Mouse (Mus musculus) myocyte (in vitro differentiated cells): Measurements from ENCODE around the gene Zbtb25. TPM values are rescaled to one million over a fixed set of nuclear protein-coding genes. Genes with fewer than 3 reads are reported as not detected.

Source experiments
- H3K27me3 ChIP-seq: one replicate; pipeline ENCODE4 v1.6.1; 2011; ENCODE audit not compliant: control insufficient read depth, insufficient read depth, insufficient read length
- H3K36me3 ChIP-seq: one replicate; pipeline ENCODE4 v1.6.1; 2011; ENCODE audit not compliant: control insufficient read depth, insufficient read depth
- H3K4me2 ChIP-seq: one replicate; pipeline ENCODE4 v1.6.1; 2011; ENCODE audit warnings: low read depth, control low read depth
- H3K4me3 ChIP-seq: one replicate; pipeline ENCODE4 v1.5.1; 2011; ENCODE audit warnings: mild to moderate bottlenecking, control low read depth, moderate library complexity
- H3K79me2 ChIP-seq: one replicate; pipeline ENCODE4 v1.6.1; 2011; ENCODE audit not compliant: control insufficient read depth, insufficient read depth
- H3ac ChIP-seq: one replicate; pipeline ENCODE4 v1.6.1; 2011; ENCODE audit not compliant: control insufficient read depth, insufficient read length
- CEBPB ChIP-seq: IDR thresholded peaks from 2 replicates; pipeline ENCODE4 v1.6.1; 2011; ENCODE audit warnings: mild to moderate bottlenecking, moderate library complexity; ENCODE audit not compliant: poor library complexity, insufficient read depth, severe bottlenecking
- E2F4 ChIP-seq: IDR thresholded peaks from one replicate; pipeline ENCODE4 v1.6.1; 2011; ENCODE audit warnings: mild to moderate bottlenecking, control low read depth, moderate library complexity; ENCODE audit not compliant: insufficient read depth
- MAX ChIP-seq: IDR thresholded peaks from one replicate; pipeline ENCODE4 v1.6.1; 2011; ENCODE audit warnings: low read depth, mild to moderate bottlenecking, control low read depth
- MYOD1 ChIP-seq, 3 experiments: IDR thresholded peaks; one replicate each; pipeline ENCODE4 v1.6.1; 2011; ENCODE audit warnings: control low read depth in 2 of 3, low read depth in 2 of 3, mild to moderate bottlenecking in 2 of 3, moderate library complexity in 1 of 3; ENCODE audit not compliant: insufficient read length in 2 of 3, control insufficient read depth in 1 of 3
- MYOG ChIP-seq, 3 experiments: IDR thresholded peaks; one replicate each; pipeline ENCODE4 v1.6.1; 2011; ENCODE audit warnings: control low read depth in 2 of 3, low read depth in 2 of 3, mild to moderate bottlenecking in 2 of 3; ENCODE audit not compliant: insufficient read length in 2 of 3, control insufficient read depth in 1 of 3, insufficient read depth in 1 of 3
- POLR2A ChIP-seq: IDR thresholded peaks from one replicate; pipeline ENCODE4 v1.6.1; 2011; ENCODE audit warnings: low read depth, mild to moderate bottlenecking, control low read depth, moderate library complexity; ENCODE audit not compliant: insufficient read length
- POLR2AphosphoS2 ChIP-seq: IDR thresholded peaks from one replicate; pipeline ENCODE4 v1.6.1; 2011; ENCODE audit warnings: low read depth, control low read depth; ENCODE audit not compliant: insufficient read length
- REST ChIP-seq: IDR thresholded peaks from one replicate; pipeline ENCODE4 v1.6.1; 2011; ENCODE audit warnings: mild to moderate bottlenecking, control low read depth, moderate library complexity; ENCODE audit not compliant: insufficient read depth, insufficient read length
- SRF ChIP-seq: IDR thresholded peaks from one replicate; pipeline ENCODE4 v1.6.1; 2011; ENCODE audit warnings: low read depth; ENCODE audit not compliant: control insufficient read depth, insufficient read length
- TCF12 ChIP-seq: IDR thresholded peaks from one replicate; pipeline ENCODE4 v1.6.1; 2011; ENCODE audit warnings: mild to moderate bottlenecking, control low read depth; ENCODE audit not compliant: poor library complexity, insufficient read depth, severe bottlenecking
- TCF3 ChIP-seq: IDR thresholded peaks from one replicate; pipeline ENCODE4 v1.6.1; 2011; ENCODE audit warnings: low read depth, control low read depth; ENCODE audit not compliant: insufficient read length
- USF1 ChIP-seq: IDR thresholded peaks from one replicate; pipeline ENCODE4 v1.6.1; 2011; ENCODE audit warnings: low read depth, mild to moderate bottlenecking, control low read depth, moderate library complexity
- polyA plus RNA-seq: library from polyadenylated mRNA; unstranded; fragments of >200 nt; fragmentation: generic; extraction: Trizol; gene quantifications from one replicate; pipeline ENCODE4 v1.2.1, GENCODE M21; 2012; ENCODE audit warnings: missing spikeins

Gene Zbtb25
- polyA plus RNA-seq, 1 experiment = 6.1 TPM

DNA sequence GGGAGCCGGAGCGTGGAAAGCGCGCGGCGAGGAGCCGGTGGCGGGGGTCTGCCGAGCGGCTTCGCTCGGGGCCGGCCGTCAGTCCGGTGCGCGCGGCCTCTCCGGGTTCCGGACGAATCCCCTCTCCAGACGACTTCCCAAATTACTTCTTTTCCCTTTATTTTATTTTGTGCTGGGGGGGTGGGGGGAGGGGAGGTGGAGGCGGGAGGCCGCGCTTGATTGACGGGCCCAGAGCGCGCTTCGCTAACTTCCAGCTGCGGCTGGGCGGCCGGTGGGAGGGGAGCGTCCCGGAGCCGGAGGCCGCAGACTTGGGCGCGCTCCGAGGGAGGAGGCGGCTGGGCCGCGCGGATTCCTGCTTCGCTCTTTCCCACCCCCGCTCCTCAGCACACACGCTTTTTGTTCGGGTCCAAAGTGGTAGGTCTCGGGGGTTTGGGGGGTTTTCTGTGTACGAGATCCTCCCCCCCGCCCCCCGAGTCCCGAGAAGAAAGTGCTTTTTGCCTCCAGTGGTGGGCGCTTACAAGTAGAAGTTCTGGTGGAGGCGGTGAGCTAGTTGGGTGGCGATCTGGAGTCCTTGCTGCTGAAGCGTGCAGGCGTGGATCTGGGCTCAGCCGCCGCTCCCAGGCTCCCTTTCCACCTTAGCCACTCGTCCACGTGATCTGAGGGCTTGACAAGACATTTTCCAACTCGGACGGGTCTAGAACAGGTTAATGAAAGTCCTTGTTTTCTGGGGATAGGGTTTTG is 1.6 kb upstream of the Zbtb25 start:
- TF ChIP-seq POLR2AphosphoS2 (no peak), CEBPB (no peak), SRF (no peak), TCF3 (no peak), POLR2A (peak; percentile 64), MYOG (IDR thresholded peaks at IDR 0.05; ENCODE audit: control insufficient read depth in 1 of 3, insufficient read depth in 1 of 3, insufficient read length in 2 of 3, low read depth in 2 of 3) (peak in 1 of 3 experiments; percentile 59), REST (no peak), MAX (no peak), E2F4 (peak; percentile 16), MYOD1 (IDR thresholded peaks at IDR 0.05; ENCODE audit: control insufficient read depth in 1 of 3, insufficient read length in 2 of 3, low read depth in 2 of 3) (peak in 2 of 3 experiments; percentile 50 to 73), USF1 (peak; percentile 78)
- peak overlapping the region; percentile 86 for H3ac ChIP-seq
- H3K4me3 ChIP-seq = peak overlapping the region; percentile 46
- H3K36me3 ChIP-seq = no peaks in the 10 kb centered on the region
- H3K79me2 ChIP-seq = peaks cover 71% of the 10 kb centered on the region
- H3K4me2 ChIP-seq = peak overlapping the region; percentile 90
- H3K27me3 ChIP-seq = no peaks in the 10 kb centered on the region

GRCm38 (mm10) chr12:76369978-76370830 is 802 bp upstream of the Zbtb25 start, which contains the start of gene Zbtb1:
Gene Zbtb1, plus strand, starts transcription at chr12:76370266.
- H3K79me2 ChIP-seq = peaks cover 71% of the 10 kb centered on the region
- H3K36me3 ChIP-seq = no peaks in the 10 kb centered on the region
- H3K27me3 ChIP-seq = no peaks in the 10 kb centered on the region
- TF ChIP-seq MYOG (IDR thresholded peaks at IDR 0.05; ENCODE audit: control insufficient read depth in 1 of 3, insufficient read depth in 1 of 3, insufficient read length in 2 of 3, low read depth in 2 of 3) = peak in 2 of 3 experiments; percentile 2 to 3
- peak in 1 of 3 experiments; percentile 30 for TF ChIP-seq MYOD1 (IDR thresholded peaks at IDR 0.05; ENCODE audit: control insufficient read depth in 1 of 3, insufficient read length in 2 of 3, low read depth in 2 of 3)
- TF ChIP-seq MAX = no peak
- TF ChIP-seq POLR2A = peak; percentile 88
- peak; percentile 80 for TF ChIP-seq POLR2AphosphoS2
- TF ChIP-seq USF1 = no peak
- no peak for TF ChIP-seq TCF3
- H3K4me2 ChIP-seq = peak within 1 kb of the TSS; percentile 90
- H3ac ChIP-seq = peak within 1 kb of the TSS; percentile 86
- peak within 1 kb of the TSS; percentile 46 for H3K4me3 ChIP-seq

- H3K36me3 ChIP-seq = no peaks in the 10 kb centered on the region
- H3K27me3 ChIP-seq = no peaks in the 10 kb centered on the region
- H3K79me2 ChIP-seq = peaks cover 70% of the 10 kb centered on the region
- H3K4me2 ChIP-seq = peak overlapping the region; percentile 86
- H3K4me3 ChIP-seq = peak overlapping the region; percentile 46
- peak overlapping the region; percentile 86 for H3ac ChIP-seq
- TF ChIP-seq USF1 = no peak
- no peak for TF ChIP-seq REST
- TF ChIP-seq E2F4 = no peak
These were observed 604 bp downstream of the Zbtb25 start for GRCm38 (mm10) chr12:76368790-76369205.

GRCm38 (mm10) chr12:76368201-76368789 is 1.1 kb downstream of the Zbtb25 start:
- H3K79me2 ChIP-seq = peaks cover 69% of the 10 kb centered on the region
- H3K27me3 ChIP-seq = no peaks in the 10 kb centered on the region
- no peak for TF ChIP-seq TCF12
- no peak for TF ChIP-seq TCF3
- no peak for TF ChIP-seq USF1
- TF ChIP-seq MYOD1 (IDR thresholded peaks at IDR 0.05; ENCODE audit: control insufficient read depth in 1 of 3, insufficient read length in 2 of 3, low read depth in 2 of 3) = no peak
- TF ChIP-seq POLR2AphosphoS2 = no peak
- TF ChIP-seq MAX = no peak
- TF ChIP-seq E2F4 = no peak
- no peak for TF ChIP-seq POLR2A
- TF ChIP-seq REST = no peak
- TF ChIP-seq SRF = no peak
- no peak for TF ChIP-seq CEBPB
- TF ChIP-seq MYOG (IDR thresholded peaks at IDR 0.05; ENCODE audit: control insufficient read depth in 1 of 3, insufficient read depth in 1 of 3, insufficient read length in 2 of 3, low read depth in 2 of 3) = no peak
- H3K4me3 ChIP-seq = peak overlapping the region; percentile 46
- no peaks in the 10 kb centered on the region for H3K36me3 ChIP-seq
- peak overlapping the region; percentile 86 for H3K4me2 ChIP-seq
- H3ac ChIP-seq = peak overlapping the region; percentile 86
